Mouse (Mus musculus) small intestine, adult 2 months (tissue): ENCODE results near the gene Calr.
A peak's percentile ranks its signal among the peaks of the same experiment; 100 is the strongest.

Experiments
- CTCF ChIP-seq: fragments of 200-500 bp; IDR thresholded peaks from 2 replicates; pipeline ENCODE4 v1.5.1; 2012; ENCODE audit warnings: low read depth, mild to moderate bottlenecking, control low read depth, inconsistent platforms, low read length, moderate library complexity, mixed read lengths; ENCODE audit not compliant: insufficient replicate concordance, insufficient read length; ENCODE audit errors: extremely low read depth
- POLR2A ChIP-seq: fragments of 200-500 bp; IDR thresholded peaks from 2 replicates; pipeline ENCODE4 v1.6.1; 2012; ENCODE audit warnings: low read depth, mild to moderate bottlenecking, control low read depth, inconsistent platforms, low read length, moderate library complexity

DNA sequence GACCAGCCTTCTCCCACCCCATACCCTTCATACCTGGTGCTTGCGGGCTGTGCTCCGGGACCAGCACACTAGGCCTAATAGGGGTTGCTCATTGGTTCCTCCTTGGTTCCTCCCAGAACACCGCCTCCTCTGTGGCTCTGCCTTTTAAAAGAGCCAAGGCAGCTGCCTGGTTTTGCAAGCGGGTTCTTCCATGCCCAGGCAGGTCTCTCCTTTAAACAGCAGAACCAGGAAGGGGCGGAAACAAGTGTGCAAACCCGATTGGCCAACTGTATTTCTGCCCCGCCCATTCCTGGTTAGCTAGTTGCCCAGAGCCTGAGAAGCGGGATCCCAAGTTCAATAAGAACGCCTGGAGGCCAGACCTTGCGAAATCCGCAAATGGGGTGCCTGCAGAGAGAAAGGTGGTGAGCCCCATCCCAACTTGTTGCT, 47.0 kb upstream of the Calr start, which contains the start of gene Gcdh:
- no peak for TF ChIP-seq POLR2A
- TF ChIP-seq CTCF, result 0 out of 2 replicates have a peak, but pooled peaks have one; percentile 15
